Mouse (Mus musculus): ENCODE measurements around the gene Arih1.

- TF ChIP-seq GATA1 (IDR thresholded peaks at IDR 0.05; ENCODE audit: borderline replicate concordance, low read length) (no peak), FLI1 (IDR thresholded peaks at IDR 0.05; ENCODE audit: low read length) (no peak)
Measured at GRCm38 (mm10) chr9:59369220-59369619, 117.2 kb downstream of the Arih1 start.

Data from megakaryocyte, embryonic 14.5 days (primary cell).